In genomic region chr1:43536266-43536665, GRCm38 (mm10) we compare ENCODE assay signal across 21 mouse cellular contexts.
A peak's percentile ranks its signal among the peaks of the same experiment; 100 is the strongest.
DNase-seq lines count a peak whose midpoint lies in the region; ATAC-seq lines count a peak whose summit lies in the region.
"Had no signal": no experiment of that assay in that cellular context is flagged by ENCODE, and none has a peak within 500 bp of the region (broad histone marks: within the 10 kb centered on the region; RNA-seq: fewer than 3 reads in every experiment).

No protein-coding gene starts in this region.

- no peaks in the 10 kb centered on the region for H3K27me3 ChIP-seq in forebrain, embryonic 15.5 days
- H3K27me3 ChIP-seq in forebrain, embryonic 12.5 days = no peaks in the 10 kb centered on the region
- H3K27me3 ChIP-seq in heart, embryonic 15.5 days = no peaks in the 10 kb centered on the region
- no peaks in the 10 kb centered on the region for H3K27me3 ChIP-seq in kidney, embryonic 16.5 days (ENCODE audit: insufficient read depth, low read length)
- H3K27me3 ChIP-seq: kidney, embryonic 15.5 days; liver, embryonic 13.5 days; neural tube, embryonic 13.5 days had no signal

- H3K4me2 ChIP-seq in forebrain, embryonic 15.5 days (replicated peaks) = no peak overlapping the region
- H3K4me2 ChIP-seq in forebrain, embryonic 12.5 days = no peak overlapping the region
- no peak overlapping the region for H3K4me2 ChIP-seq in heart, embryonic 15.5 days
- no peak overlapping the region for H3K4me2 ChIP-seq in kidney, embryonic 16.5 days (replicated peaks; ENCODE audit: low read depth, low read length)
- H3K4me2 ChIP-seq: kidney, embryonic 15.5 days; neural tube, embryonic 13.5 days had no signal

- no peak for ATAC-seq in forebrain, embryonic 15.5 days (replicated peaks)
- no peak for ATAC-seq in forebrain, embryonic 12.5 days (ENCODE audit: low FRiP score)
- ATAC-seq in heart, embryonic 15.5 days (replicated peaks; ENCODE audit: insufficient number of reproducible peaks, insufficient read depth, low FRiP score, low read depth) = no peak
- peak; percentile 30; the same call in 1 of the 2 replicates for ATAC-seq in granulocyte monocyte progenitor cell, adult 5-6 weeks (replicated peaks; ENCODE audit: poor library complexity, severe bottlenecking)
- ATAC-seq in cerebellum, adult (ENCODE audit: insufficient number of reproducible peaks, low FRiP score, low TSS enrichment) = no peak
- ATAC-seq in kidney, embryonic 16.5 days (ENCODE audit: low FRiP score, low TSS enrichment) = no peak
- ATAC-seq: hindbrain, embryonic 16.5 days had no signal

- intact Hi-C loops in heart, postnatal 14 days (cut with DNase I) = loop anchor here (5.0 kb wide), 1 partner anchor 89 kb away; no protein-coding TSS in a partner anchor

- no peaks in the 10 kb centered on the region for H3K9me3 ChIP-seq in forebrain, embryonic 15.5 days
- no peaks in the 10 kb centered on the region for H3K9me3 ChIP-seq in forebrain, embryonic 12.5 days
- no peaks in the 10 kb centered on the region for H3K9me3 ChIP-seq in heart, embryonic 15.5 days (replicated peaks)
- no peaks in the 10 kb centered on the region; the same call in 1 of the 2 replicates for H3K9me3 ChIP-seq in kidney, embryonic 16.5 days (ENCODE audit: low read length)
- H3K9me3 ChIP-seq: kidney, embryonic 15.5 days; liver, embryonic 13.5 days; neural tube, embryonic 13.5 days had no signal

- DNase-seq in heart, postnatal 14 days = no peak
- DNase-seq in 416B (ENCODE audit: low read depth) = peak; percentile 54
- DNase-seq: adrenal gland, adult 8-10 months; kidney, adult 11 months; kidney, postnatal 4 days; lung, adult 2 months; retina, postnatal 1 day; right cerebral cortex, postnatal 25 days; spleen, adult 18-20 months had no signal

- peak overlapping the region; percentile 64 for H3K27ac ChIP-seq in forebrain, embryonic 15.5 days (replicated peaks)
- no peak overlapping the region for H3K27ac ChIP-seq in forebrain, embryonic 12.5 days
- H3K27ac ChIP-seq in heart, embryonic 15.5 days = peak overlapping the region; percentile 76; the same call in 1 of the 2 replicates
- no peak overlapping the region for H3K27ac ChIP-seq in kidney, embryonic 16.5 days (ENCODE audit: low read length)
- H3K27ac ChIP-seq: kidney, embryonic 15.5 days; liver, embryonic 13.5 days; neural tube, embryonic 13.5 days had no signal

- H3K36me3 ChIP-seq in forebrain, embryonic 15.5 days = no peaks in the 10 kb centered on the region
- H3K36me3 ChIP-seq in forebrain, embryonic 12.5 days (replicated peaks) = peaks cover 2% of the 10 kb centered on the region; the same call in 1 of the 2 replicates
- no peaks in the 10 kb centered on the region for H3K36me3 ChIP-seq in heart, embryonic 15.5 days
- peaks cover 9% of the 10 kb centered on the region for H3K36me3 ChIP-seq in kidney, embryonic 16.5 days (ENCODE audit: insufficient read depth, low read length)
- H3K36me3 ChIP-seq: liver, embryonic 13.5 days had no signal

- no peak overlapping the region for H3K9ac ChIP-seq in forebrain, embryonic 15.5 days (replicated peaks)
- no peak overlapping the region for H3K9ac ChIP-seq in forebrain, embryonic 12.5 days
- no peak overlapping the region for H3K9ac ChIP-seq in heart, embryonic 15.5 days
- H3K9ac ChIP-seq in kidney, embryonic 16.5 days (replicated peaks; ENCODE audit: low read length) = no peak overlapping the region
- H3K9ac ChIP-seq: kidney, embryonic 15.5 days; liver, embryonic 13.5 days; neural tube, embryonic 13.5 days had no signal

- no peak overlapping the region for H3K4me3 ChIP-seq in forebrain, embryonic 15.5 days
- no peak overlapping the region for H3K4me3 ChIP-seq in forebrain, embryonic 12.5 days (replicated peaks)
- no peak overlapping the region for H3K4me3 ChIP-seq in heart, embryonic 15.5 days
- H3K4me3 ChIP-seq in kidney, embryonic 16.5 days (ENCODE audit: low read length) = no peak overlapping the region
- H3K4me3 ChIP-seq: kidney, embryonic 15.5 days; left cerebral cortex, adult 2 months; liver, embryonic 13.5 days; myocyte; neural tube, embryonic 13.5 days had no signal

- peaks cover 34% of the 10 kb centered on the region for H3K4me1 ChIP-seq in forebrain, embryonic 15.5 days
- no peaks in the 10 kb centered on the region for H3K4me1 ChIP-seq in forebrain, embryonic 12.5 days
- H3K4me1 ChIP-seq in heart, embryonic 15.5 days (replicated peaks) = peaks cover 57% of the 10 kb centered on the region
- H3K4me1 ChIP-seq in kidney, embryonic 16.5 days (ENCODE audit: insufficient read depth, low read length) = peaks cover 1% of the 10 kb centered on the region; the same call in 1 of the 2 replicates

- 93% methylated on average over 2 of the region's 2 CpGs for WGBS in forebrain, embryonic 15.5 days
- 94% methylated on average over 2 of the region's 2 CpGs for WGBS in forebrain, embryonic 12.5 days
- 73% methylated on average over 2 of the region's 2 CpGs for WGBS in heart, embryonic 15.5 days
- 88% methylated on average over 2 of the region's 2 CpGs for WGBS in kidney, embryonic 16.5 days

Comparison
In these comparisons a context has a peak if more than half of its experiments do, and no peak if none do; other contexts are left out.
1. H3K27ac ChIP-seq: peak in forebrain, embryonic 15.5 days (single experiment) and heart, embryonic 15.5 days (single experiment); none in forebrain, embryonic 12.5 days (single experiment) and kidney, embryonic 16.5 days (single experiment).